Mouse (Mus musculus) liver, postnatal 0 days (tissue): ENCODE results near the gene Ccl5.

ENCODE experiments used
- CTCF ChIP-seq: sonication (generic); IDR thresholded peaks from 2 replicates; pipeline ENCODE4 v1.5.1; 2016; ENCODE audit warnings: antibody characterized with exemption, low read depth
- EP300 ChIP-seq: IDR thresholded peaks from 2 replicates; pipeline ENCODE4 v1.6.1; 2016; ENCODE audit warnings: antibody characterized with exemption, low read depth, mild to moderate bottlenecking

GRCm38 (mm10) chr11:83495571-83495970, 34.7 kb downstream of the Ccl5 start:
- TF ChIP-seq CTCF: no peak
- no peak for TF ChIP-seq EP300
